Mouse (Mus musculus) urinary bladder, postnatal 10 days (tissue): ENCODE data around the gene Phf21a.
"Not testable (repeated sequence)": the region's sequence is repeated elsewhere in the genome, so short reads cannot be mapped to it uniquely, and the experiment has no call there.

Source experiments
- DNase-seq: peaks from one replicate; pipeline ENCODE4 v3.0.0; 2022; ENCODE audit warnings: low spot score

The Phf21a gene

GRCm38 (mm10) chr2:92082196-92082595 lies 10.7 kb upstream of the Phf21a start:
- no peak for DNase-seq

GRCm38 (mm10) chr2:92085721-92086120 lies 7.2 kb upstream of the Phf21a start:
- no peak for DNase-seq

- DNase-seq: no peak
Measured at GRCm38 (mm10) chr2:92087065-92087464, 5.9 kb upstream of the Phf21a start.

- no peak for DNase-seq
Measured at GRCm38 (mm10) chr2:92089782-92090181, 3.1 kb upstream of the Phf21a start.

- not testable (repeated sequence) for DNase-seq
Measured at GRCm38 (mm10) chr2:92093503-92093902, 586 bp downstream of the Phf21a start.

GRCm38 (mm10) chr2:92094078-92094477 lies 1.2 kb downstream of the Phf21a start:
- DNase-seq: no peak

GRCm38 (mm10) chr2:92100768-92101167 lies 7.9 kb downstream of the Phf21a start:
- no peak for DNase-seq

GRCm38 (mm10) chr2:92124523-92124922 lies 31.6 kb downstream of the Phf21a start:
- no peak for DNase-seq

- no peak for DNase-seq
Measured at GRCm38 (mm10) chr2:92125330-92125729, 32.4 kb downstream of the Phf21a start.

GRCm38 (mm10) chr2:92130071-92130470 lies 37.2 kb downstream of the Phf21a start:
- no peak for DNase-seq

- no peak for DNase-seq
Measured at GRCm38 (mm10) chr2:92138736-92139135, 45.8 kb downstream of the Phf21a start.

- no peak for DNase-seq
Measured at GRCm38 (mm10) chr2:92139365-92139764, 46.4 kb downstream of the Phf21a start.

- DNase-seq: no peak
Measured at GRCm38 (mm10) chr2:92140383-92140782, 47.5 kb downstream of the Phf21a start.

- no peak for DNase-seq
Measured at GRCm38 (mm10) chr2:92141073-92141472, 48.2 kb downstream of the Phf21a start.

- no peak for DNase-seq
Measured at GRCm38 (mm10) chr2:92143932-92144331, 51.0 kb downstream of the Phf21a start.

- DNase-seq: not testable (repeated sequence)
Measured at GRCm38 (mm10) chr2:92147925-92148750, 55.2 kb downstream of the Phf21a start.

- DNase-seq: no peak
Measured at GRCm38 (mm10) chr2:92164291-92164690, 71.4 kb downstream of the Phf21a start.

GRCm38 (mm10) chr2:92166950-92167349 lies 74.0 kb downstream of the Phf21a start:
- no peak for DNase-seq

- no peak for DNase-seq
Measured at GRCm38 (mm10) chr2:92171046-92171643, 78.2 kb downstream of the Phf21a start.

- no peak for DNase-seq
Measured at GRCm38 (mm10) chr2:92172300-92172699, 79.4 kb downstream of the Phf21a start.

- DNase-seq: no peak
Measured at GRCm38 (mm10) chr2:92173186-92173585, 80.3 kb downstream of the Phf21a start.

GRCm38 (mm10) chr2:92174265-92174664 lies 81.3 kb downstream of the Phf21a start:
- no peak for DNase-seq

- no peak for DNase-seq
Measured at GRCm38 (mm10) chr2:92175002-92175401, 82.1 kb downstream of the Phf21a start.

GRCm38 (mm10) chr2:92176292-92176691 lies 83.4 kb downstream of the Phf21a start:
- DNase-seq: no peak
